Mouse (Mus musculus): ENCODE results near the gene Trim3. TPM values are rescaled to one million over a fixed set of nuclear protein-coding genes. Genes with fewer than 3 reads are reported as not detected.

The Trim3 gene
- total RNA-seq, 2 experiments from 2014 or later: 22.8 to 24.3 TPM

DNA sequence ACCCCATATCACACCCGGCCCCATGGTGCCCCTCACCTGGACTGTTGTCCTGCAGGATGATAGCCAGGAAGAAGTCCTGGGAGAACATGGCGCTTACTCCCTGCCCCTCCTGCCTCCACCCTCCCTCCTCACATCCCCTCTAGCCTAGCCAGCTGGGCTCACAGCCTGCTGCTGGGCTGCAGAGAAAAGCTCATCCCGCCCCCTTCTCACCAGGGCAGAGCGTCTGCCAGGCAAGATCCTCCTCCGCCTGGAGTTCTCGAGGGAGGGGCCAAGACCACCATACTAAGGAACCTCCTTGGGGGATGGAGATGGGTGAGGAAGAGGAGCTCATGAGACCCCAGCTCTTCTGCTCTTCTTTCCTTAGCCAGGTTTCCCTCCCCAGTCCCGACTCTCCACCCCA is 64.8 kb downstream of the Trim3 start:
- intact Hi-C loops (cut with DNase I): no loop called here
- DNase-seq (ENCODE audit: low spot score): no peak

DNA sequence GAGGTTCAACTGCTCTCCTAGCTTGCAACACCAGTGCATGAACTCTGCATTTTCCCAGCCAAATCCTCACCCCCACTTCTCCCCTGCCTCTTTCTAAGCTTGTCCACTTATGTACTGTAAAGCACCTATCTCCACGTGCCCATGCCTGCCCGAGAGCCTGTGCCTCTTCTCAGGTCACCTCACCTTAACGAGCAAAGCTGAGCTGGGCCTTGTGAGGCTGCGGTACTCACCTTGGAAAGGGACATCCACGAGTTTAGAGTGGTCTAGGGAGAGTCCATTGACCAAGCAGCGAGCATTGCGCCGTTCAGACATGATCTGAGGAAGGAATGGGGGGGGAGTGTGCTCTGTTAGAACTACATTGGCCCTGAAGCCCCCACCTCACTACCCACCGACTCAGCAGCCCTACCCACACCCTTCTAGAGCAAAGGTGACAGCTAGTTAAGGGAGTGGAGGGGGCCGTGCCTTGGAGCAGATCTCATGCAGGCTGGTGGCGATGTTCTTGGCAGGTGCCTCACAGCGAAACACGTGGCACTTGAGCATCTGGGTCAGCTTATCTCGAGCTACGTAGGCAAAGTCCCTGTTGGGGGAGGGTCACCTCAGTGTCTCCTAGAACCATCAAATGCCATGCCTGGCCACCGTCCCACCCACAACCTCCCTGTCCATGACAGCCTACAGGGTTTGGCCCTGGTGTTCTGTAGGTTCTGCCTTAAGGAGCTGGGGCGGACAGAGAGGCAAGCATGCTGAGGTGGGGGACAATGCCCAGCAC is 68.1 kb downstream of the Trim3 start:
- intact Hi-C loops (cut with DNase I): no loop called here
- DNase-seq (ENCODE audit: low spot score): no peak

- DNase-seq (ENCODE audit: low spot score): no peak
- intact Hi-C loops (cut with DNase I): no loop called here
Measured at GRCm38 (mm10) chr7:105563367-105563766, 70.0 kb downstream of the Trim3 start.

- no peak for DNase-seq (ENCODE audit: low spot score)
- intact Hi-C loops (cut with DNase I): no loop called here
Measured at GRCm38 (mm10) chr7:105562317-105562716, 71.1 kb downstream of the Trim3 start.

GRCm38 (mm10) chr7:105559016-105559415 is 74.4 kb downstream of the Trim3 start:
- no peak for DNase-seq (ENCODE audit: low spot score)
- intact Hi-C loops (cut with DNase I): no loop called here

GRCm38 (mm10) chr7:105557671-105558070 is 75.7 kb downstream of the Trim3 start:
- intact Hi-C loops (cut with DNase I): no loop called here
- no peak for DNase-seq (ENCODE audit: low spot score)

DNA sequence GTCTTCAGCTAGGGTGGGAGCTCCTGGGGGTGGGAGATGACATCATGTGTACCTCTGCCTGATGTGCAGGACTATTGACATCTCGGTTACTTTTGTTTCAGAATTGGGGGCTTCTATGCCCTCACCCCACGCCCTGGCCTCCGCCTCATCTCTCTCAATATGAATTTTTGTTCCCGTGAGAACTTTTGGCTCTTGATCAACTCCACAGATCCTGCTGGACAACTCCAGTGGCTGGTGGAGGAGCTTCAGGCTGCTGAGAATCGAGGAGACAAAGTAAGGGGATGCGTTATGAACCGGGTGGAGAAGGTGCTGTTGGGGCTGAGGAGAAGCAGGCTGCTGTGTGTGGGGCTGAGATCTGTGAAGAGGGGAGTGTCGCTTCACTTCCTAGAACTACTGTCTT is 77.0 kb downstream of the Trim3 start:
- DNase-seq (ENCODE audit: low spot score): no peak
- intact Hi-C loops (cut with DNase I): no loop called here

- intact Hi-C loops (cut with DNase I): no loop called here
- no peak for DNase-seq (ENCODE audit: low spot score)
Measured at GRCm38 (mm10) chr7:105555571-105555970, 77.8 kb downstream of the Trim3 start.

Other genes starting within 250 kb of the Trim3 start
- 10 to 100 TPM; 18.7 to 19.5 TPM for gene Fam160a2, start 233.5 kb downstream of the Trim3 start, total RNA-seq (2021)
- not detected for gene Cnga4, start 229.0 kb downstream of the Trim3 start, total RNA-seq (2021)
- not detected for gene Cckbr, start 207.8 kb downstream of the Trim3 start, total RNA-seq (2021)
- gene Cavin3, start 151.3 kb downstream of the Trim3 start, total RNA-seq (2021): 10 to 100 TPM; 22.8 to 26.4 TPM
- gene Smpd1, start 79.2 kb downstream of the Trim3 start, total RNA-seq (2021): 100 to 1,000 TPM; 155 to 156 TPM
- gene Apbb1, start 51.9 kb downstream of the Trim3 start, total RNA-seq (2021): 100 to 1,000 TPM in 1 of 2 experiments, 10 to 100 TPM in 1; 99.0 to 102 TPM
- gene Hpx, start 33.4 kb downstream of the Trim3 start, total RNA-seq (2021): not detected
- 10 to 100 TPM; 80.9 to 90.1 TPM for gene Timm10b, start 6.5 kb upstream of the Trim3 start, total RNA-seq (2021)
- gene Arfip2, start 6.8 kb upstream of the Trim3 start, total RNA-seq (2021): 10 to 100 TPM; 16.4 to 17.1 TPM
- gene Gm45799, start 7.0 kb upstream of the Trim3 start, total RNA-seq (2021): 1 to 10 TPM; 3.3 to 4.0 TPM
- under 1 TPM; 0.65 to 0.73 TPM for gene Dnhd1, start 17.3 kb upstream of the Trim3 start, total RNA-seq (2021)
- gene Ilk, start 103.0 kb upstream of the Trim3 start, total RNA-seq (2021): 100 to 1,000 TPM in 1 of 2 experiments, 10 to 100 TPM in 1; 94.4 to 104 TPM
- gene Rrp8, start 103.8 kb upstream of the Trim3 start, total RNA-seq (2021): 1 to 10 TPM; 9.5 TPM
- gene Taf10, start 110.8 kb upstream of the Trim3 start, total RNA-seq (2021): 10 to 100 TPM; 90.1 to 90.3 TPM
- 10 to 100 TPM; 37.4 to 40.7 TPM for gene Tpp1, start 118.7 kb upstream of the Trim3 start, total RNA-seq (2021)
- 10 to 100 TPM in 1 of 2 experiments, 1 to 10 TPM in 1; 9.1 to 10.6 TPM for gene Dchs1, start 154.1 kb upstream of the Trim3 start, total RNA-seq (2021)
- 100 to 1,000 TPM; 108 to 110 TPM for gene Mrpl17, start 177.5 kb upstream of the Trim3 start, total RNA-seq (2021)

Data from heart, postnatal 25 days (tissue).